Mouse (Mus musculus) G1E (cell line): Measurements from ENCODE around the gene E2f1. TPM values are rescaled to one million over a fixed set of nuclear protein-coding genes. Genes with fewer than 3 reads are reported as not detected.

ENCODE experiments used
- ATAC-seq: 2 replicates; pipeline ENCODE4 v1.8.0; 2016; ENCODE audit warnings: mild to moderate bottlenecking; ENCODE audit not compliant: insufficient number of reproducible peaks, poor library complexity, low FRiP score, severe bottlenecking; ENCODE audit errors: extremely low read depth
- DNase-seq: peaks from one replicate; pipeline ENCODE4 v3.0.0; 2012; ENCODE audit warnings: low spot score
- H3K27me3 ChIP-seq: 2 replicates; pipeline ENCODE4 v1.6.1; 2012; ENCODE audit warnings: mild to moderate bottlenecking, low read length, inconsistent platforms; ENCODE audit not compliant: insufficient read depth
- H3K36me3 ChIP-seq: replicated peaks from 2 replicates; pipeline ENCODE3; 2012; ENCODE audit warnings: mild to moderate bottlenecking, inconsistent platforms
- H3K4me1 ChIP-seq: 2 replicates; pipeline ENCODE4 v1.6.1; 2012; ENCODE audit warnings: low read depth, low read length, inconsistent platforms, mixed read lengths; ENCODE audit not compliant: insufficient read depth
- H3K4me3 ChIP-seq: 2 replicates; pipeline ENCODE4 v1.5.1; 2012; ENCODE audit warnings: low read depth, mild to moderate bottlenecking, inconsistent platforms, low read length, moderate library complexity, mixed read lengths
- H3K9me3 ChIP-seq: replicated peaks from 2 replicates; pipeline ENCODE4 v1.6.1; 2012; ENCODE audit warnings: inconsistent platforms
- CTCF ChIP-seq: IDR thresholded peaks from 2 replicates; pipeline ENCODE4 v1.5.1; 2012; ENCODE audit warnings: low read depth, low read length, inconsistent platforms, mixed read lengths
- GATA1 ChIP-seq: IDR thresholded peaks from 2 replicates; pipeline ENCODE4 v1.6.1; 2012; ENCODE audit warnings: borderline replicate concordance, low read length, inconsistent platforms, mixed read lengths
- GATA2 ChIP-seq: IDR thresholded peaks from 2 replicates; pipeline ENCODE4 v1.6.1; 2012; ENCODE audit warnings: low read depth, low read length, inconsistent platforms, borderline replicate concordance
- POLR2AphosphoS5 ChIP-seq: IDR thresholded peaks from 2 replicates; pipeline ENCODE4 v1.6.1; 2012; ENCODE audit warnings: low read depth, low read length, inconsistent platforms; ENCODE audit not compliant: insufficient replicate concordance
- TAL1 ChIP-seq: conservative IDR thresholded peaks from 2 replicates; pipeline ENCODE4 v1.6.1; 2012; ENCODE audit warnings: low read depth, low read length, inconsistent platforms, mixed read lengths
- polyA plus RNA-seq: library from polyadenylated mRNA; stranded (reverse); fragments of >175 nt; gene quantifications from 2 replicates; pipeline ENCODE4 v1.2.3, GENCODE M21; 2012
- total RNA-seq, 2 experiments: library from RNA; stranded (forward) in 1 of 2; stranded (reverse) in 1 of 2; fragments of 200-1000 nt in 1 of 2; fragments of >200 nt in 1 of 2; fragmentation: Nextera tagmentation in 1 of 2; gene quantifications; 2 replicates each; pipeline ENCODE4 v1.2.3; 2014 to 2017

E2f1 gene
- total RNA-seq (2014; fragmentation: Nextera tagmentation) (31.9 and 32.5 TPM in 2 replicates), total RNA-seq (2017) (13.9 and 15.6 TPM in 2 replicates), polyA plus RNA-seq (93.1 and 94.6 TPM in 2 replicates)

DNA sequence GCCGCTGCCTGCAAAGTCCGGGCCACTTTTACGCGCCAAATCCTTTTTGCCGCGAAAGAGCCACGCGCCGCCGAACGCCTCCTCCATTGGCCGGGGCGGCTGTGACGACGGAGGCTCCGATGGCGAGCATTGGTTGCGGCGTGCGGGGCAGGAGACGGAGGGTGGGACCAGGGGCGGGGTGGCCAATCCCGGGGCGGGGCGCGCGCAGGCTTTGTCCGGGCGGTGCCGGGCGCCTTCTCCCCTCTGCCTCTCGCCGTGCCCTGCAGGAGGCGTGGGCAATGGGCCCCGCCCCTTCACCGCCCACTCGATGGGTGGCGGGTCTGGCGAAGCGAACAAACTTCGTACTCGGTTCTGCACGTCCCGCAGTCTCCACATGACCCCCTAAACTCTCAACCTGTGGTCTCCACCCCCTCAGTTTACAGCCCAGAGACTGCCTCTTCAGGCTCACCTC lies at the start of gene E2f1:
Gene E2f1, minus strand, starts transcription at position 57 of the 451 bp plus-strand sequence.
- Histone ChIP-seq H3K36me3 (peaks cover 36% of the 10 kb centered on the region), H3K27me3 (no peaks in the 10 kb centered on the region), H3K9me3 (no peaks in the 10 kb centered on the region), H3K4me1 (peaks cover 79% of the 10 kb centered on the region), H3K4me3 (peak within 1 kb of the TSS; percentile 89)
- peak; percentile 79 for ATAC-seq
- peak; percentile 97 for DNase-seq
- TF ChIP-seq GATA2 (no peak), POLR2AphosphoS5 (no peak)

- no peak for ATAC-seq
- Histone ChIP-seq H3K9me3 (no peaks in the 10 kb centered on the region), H3K4me1 (peaks cover 46% of the 10 kb centered on the region), H3K27me3 (no peaks in the 10 kb centered on the region), H3K4me3 (no peak overlapping the region), H3K36me3 (peaks cover 28% of the 10 kb centered on the region)
- DNase-seq, result no peak
- TF ChIP-seq GATA1 (no peak), TAL1 (no peak), POLR2AphosphoS5 (no peak), CTCF (no peak), GATA2 (no peak)
Observed at GRCm38 (mm10) chr2:154617061-154617460, 47.4 kb upstream of the E2f1 start.

- H3K4me1 ChIP-seq, result peaks cover 49% of the 10 kb centered on the region
- ATAC-seq (peak; percentile 51), DNase-seq (peak; percentile 53)
Observed at GRCm38 (mm10) chr2:154615674-154616073, 46.0 kb upstream of the E2f1 start.

DNA sequence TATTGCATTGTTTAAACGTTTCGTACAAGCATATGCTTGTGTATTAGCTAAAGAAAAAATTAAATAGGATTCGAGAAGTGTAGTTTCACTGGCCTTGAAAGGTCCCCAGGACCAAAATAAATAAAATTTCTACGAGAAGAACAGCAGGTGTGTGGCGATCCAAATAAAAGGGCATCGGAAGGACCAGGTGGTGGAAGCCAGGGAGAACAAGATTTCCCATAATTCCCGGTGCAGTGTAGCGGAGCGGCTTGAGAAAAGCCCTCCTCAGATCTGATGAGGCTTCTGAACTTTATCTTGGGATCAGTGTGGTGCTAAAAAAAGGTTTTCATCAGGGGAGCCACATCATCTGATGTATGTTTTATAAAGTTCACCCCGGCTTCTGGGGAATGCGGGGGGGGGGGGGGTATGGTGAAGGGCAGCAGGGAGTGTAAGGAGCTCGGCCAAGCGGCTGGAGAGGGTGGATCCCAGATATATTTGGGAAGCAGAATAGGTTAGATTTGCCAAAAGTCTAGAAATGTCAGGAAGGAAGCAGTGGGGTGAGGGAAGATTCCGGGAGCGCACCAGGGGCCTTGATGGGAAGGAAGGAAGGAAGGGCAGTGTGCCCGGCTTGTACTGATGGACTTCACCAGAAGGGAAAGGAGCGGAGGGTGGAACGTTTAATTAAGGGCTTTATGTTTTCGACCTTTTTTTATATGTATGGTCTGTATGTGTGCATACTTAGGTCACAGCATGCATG lies 45.3 kb upstream of the E2f1 start:
- ATAC-seq (no peak), DNase-seq (no peak)
- Histone ChIP-seq H3K4me1 (peaks cover 49% of the 10 kb centered on the region), H3K4me3 (peak overlapping the region; percentile 23; the same call in 1 of the 2 replicates), H3K27me3 (no peaks in the 10 kb centered on the region), H3K36me3 (peaks cover 16% of the 10 kb centered on the region), H3K9me3 (no peaks in the 10 kb centered on the region)
- TF ChIP-seq POLR2AphosphoS5 (no peak), TAL1 (no peak), GATA2 (no peak), GATA1 (no peak), CTCF (no peak)

More at GRCm38 (mm10) chr2:154615674-154616073, 46.0 kb upstream of the E2f1 start:
- Histone ChIP-seq H3K27me3 (no peaks in the 10 kb centered on the region), H3K4me3 (no peak overlapping the region; the same call in 1 of the 2 replicates), H3K9me3 (no peaks in the 10 kb centered on the region), H3K36me3 (peaks cover 23% of the 10 kb centered on the region)
- TF ChIP-seq TAL1, result peak; percentile 27; the same call in 1 of the 2 replicates
- TF ChIP-seq CTCF, result no peak
- TF ChIP-seq GATA2, result no peak

- H3K4me3 ChIP-seq, result peak within 1 kb of the TSS; percentile 78
- H3K9me3 ChIP-seq, result no peaks in the 10 kb centered on the region
- DNase-seq (peak; percentile 88), ATAC-seq (peak; percentile 66)
- H3K36me3 ChIP-seq, result peaks cover 7% of the 10 kb centered on the region
- H3K27me3 ChIP-seq, result 0 out of 2 replicates have a peak, but pooled peaks cover 4% of the 10 kb centered on the region
- H3K4me1 ChIP-seq, result peaks cover 59% of the 10 kb centered on the region
- TF ChIP-seq GATA2 (no peak), CTCF (peak; percentile 53; the same call in 1 of the 2 replicates)
Observed at GRCm38 (mm10) chr2:154613118-154614115, 43.7 kb upstream of the E2f1 start, which contains the start of the genes Zfp341 and 4930519P11Rik. TSS of gene Zfp341 (plus strand) at chr2:154613297. TSS of gene 4930519P11Rik (minus strand) at chr2:154613437.

DNA sequence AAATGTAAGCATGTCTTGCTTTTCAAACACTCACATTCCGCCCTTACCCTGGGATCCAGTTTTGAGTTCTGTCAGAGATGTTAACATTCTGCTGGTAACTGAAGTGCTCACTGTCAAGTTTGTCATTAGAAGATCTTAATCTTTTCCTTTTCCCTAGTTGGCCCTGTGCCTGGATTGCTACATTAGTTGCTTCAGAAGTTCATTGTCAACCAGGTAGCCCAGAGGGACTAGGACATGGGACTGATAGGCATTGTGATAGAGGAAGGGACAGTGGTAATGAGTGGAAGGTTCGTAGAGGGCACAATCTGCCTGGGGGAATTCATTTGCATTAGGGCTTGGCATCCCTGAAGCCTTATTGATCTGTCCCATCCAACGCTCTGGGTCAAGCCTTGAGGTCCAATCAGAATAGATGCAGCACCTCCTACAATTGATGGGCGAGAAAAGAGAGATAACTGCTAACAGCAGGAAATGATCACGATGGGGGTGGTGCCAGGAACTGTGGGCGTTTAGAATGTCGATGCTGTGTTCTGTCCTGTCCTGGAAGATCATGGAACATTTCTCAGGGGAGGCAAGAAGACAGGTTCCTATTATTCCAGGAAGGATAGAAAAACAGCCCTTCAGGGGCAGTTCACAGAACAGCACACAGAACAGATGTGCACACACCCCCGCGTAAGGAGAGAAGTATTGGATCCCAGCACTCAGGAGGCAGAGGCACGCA lies 39.5 kb upstream of the E2f1 start:
- Histone ChIP-seq H3K4me1 (peaks cover 41% of the 10 kb centered on the region), H3K4me3 (no peak overlapping the region), H3K27me3 (0 out of 2 replicates have a peak, but pooled peaks cover 6% of the 10 kb centered on the region), H3K36me3 (no peaks in the 10 kb centered on the region), H3K9me3 (no peaks in the 10 kb centered on the region)
- ATAC-seq (no peak), DNase-seq (no peak)
- TF ChIP-seq GATA1 (no peak), POLR2AphosphoS5 (no peak), GATA2 (no peak), TAL1 (no peak), CTCF (no peak)
